Mouse (Mus musculus): Measurements from ENCODE around the gene Rgs12.

The Rgs12 gene

DNA sequence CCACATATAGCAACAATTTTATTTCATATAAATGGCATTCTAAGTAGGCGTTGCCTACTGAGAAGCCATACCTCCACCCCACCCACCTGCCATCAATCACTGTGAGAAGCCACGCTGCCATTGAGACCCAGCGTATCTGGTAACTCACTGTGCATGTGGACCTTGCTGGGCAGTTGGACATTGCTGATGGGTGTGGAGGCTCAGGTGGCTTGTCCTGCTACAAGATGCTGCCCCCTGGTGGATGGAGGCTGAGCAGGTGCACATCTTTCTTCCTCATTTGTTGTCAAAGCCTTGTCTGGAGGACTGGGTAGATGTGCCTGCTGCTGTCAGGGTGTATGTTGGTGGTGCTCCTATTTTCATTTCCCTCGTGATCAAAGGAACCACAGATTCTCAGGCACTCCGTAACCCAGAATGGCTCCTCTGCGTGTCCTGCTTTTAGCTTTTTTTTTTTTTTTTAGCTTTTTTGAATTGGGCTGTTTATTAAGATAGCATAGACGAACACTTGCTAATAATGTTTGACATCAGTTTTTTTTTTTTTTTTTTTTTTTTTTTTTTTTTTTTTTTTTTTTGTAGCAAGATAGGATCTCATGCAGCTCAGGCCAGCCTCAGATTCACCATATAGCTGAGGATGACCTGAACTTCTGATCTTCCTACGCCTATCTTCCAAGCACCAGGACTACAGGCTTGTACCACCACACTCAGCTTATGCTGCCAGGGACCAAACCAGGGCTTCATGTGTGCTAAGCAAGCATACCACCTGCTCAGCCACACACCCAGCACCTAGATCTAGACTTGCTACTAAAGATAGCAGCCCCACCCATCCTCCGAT lies 139.8 kb downstream of the Rgs12 start:
- DNase-seq = peak; percentile 72
